Mouse (Mus musculus) myocyte (in vitro differentiated cells): ENCODE results near the gene Dram1. TPM values are rescaled to one million over a fixed set of nuclear protein-coding genes. Genes with fewer than 3 reads are reported as not detected.

Experiments
- H3K27me3 ChIP-seq: one replicate; pipeline ENCODE4 v1.6.1; 2011; ENCODE audit not compliant: control insufficient read depth, insufficient read depth, insufficient read length
- H3K36me3 ChIP-seq: one replicate; pipeline ENCODE4 v1.6.1; 2011; ENCODE audit not compliant: control insufficient read depth, insufficient read depth
- H3K4me2 ChIP-seq: one replicate; pipeline ENCODE4 v1.6.1; 2011; ENCODE audit warnings: low read depth, control low read depth
- H3K4me3 ChIP-seq: one replicate; pipeline ENCODE4 v1.5.1; 2011; ENCODE audit warnings: mild to moderate bottlenecking, control low read depth, moderate library complexity
- H3K79me2 ChIP-seq: one replicate; pipeline ENCODE4 v1.6.1; 2011; ENCODE audit not compliant: control insufficient read depth, insufficient read depth
- H3ac ChIP-seq: one replicate; pipeline ENCODE4 v1.6.1; 2011; ENCODE audit not compliant: control insufficient read depth, insufficient read length
- CEBPB ChIP-seq: IDR thresholded peaks from 2 replicates; pipeline ENCODE4 v1.6.1; 2011; ENCODE audit warnings: mild to moderate bottlenecking, moderate library complexity; ENCODE audit not compliant: poor library complexity, insufficient read depth, severe bottlenecking
- E2F4 ChIP-seq: IDR thresholded peaks from one replicate; pipeline ENCODE4 v1.6.1; 2011; ENCODE audit warnings: mild to moderate bottlenecking, control low read depth, moderate library complexity; ENCODE audit not compliant: insufficient read depth
- MAX ChIP-seq: IDR thresholded peaks from one replicate; pipeline ENCODE4 v1.6.1; 2011; ENCODE audit warnings: low read depth, mild to moderate bottlenecking, control low read depth
- MYOD1 ChIP-seq, 3 experiments: IDR thresholded peaks; one replicate each; pipeline ENCODE4 v1.6.1; 2011; ENCODE audit warnings: control low read depth in 2 of 3, low read depth in 2 of 3, mild to moderate bottlenecking in 2 of 3, moderate library complexity in 1 of 3; ENCODE audit not compliant: insufficient read length in 2 of 3, control insufficient read depth in 1 of 3
- MYOG ChIP-seq, 3 experiments: IDR thresholded peaks; one replicate each; pipeline ENCODE4 v1.6.1; 2011; ENCODE audit warnings: control low read depth in 2 of 3, low read depth in 2 of 3, mild to moderate bottlenecking in 2 of 3; ENCODE audit not compliant: insufficient read length in 2 of 3, control insufficient read depth in 1 of 3, insufficient read depth in 1 of 3
- POLR2A ChIP-seq: IDR thresholded peaks from one replicate; pipeline ENCODE4 v1.6.1; 2011; ENCODE audit warnings: low read depth, mild to moderate bottlenecking, control low read depth, moderate library complexity; ENCODE audit not compliant: insufficient read length
- POLR2AphosphoS2 ChIP-seq: IDR thresholded peaks from one replicate; pipeline ENCODE4 v1.6.1; 2011; ENCODE audit warnings: low read depth, control low read depth; ENCODE audit not compliant: insufficient read length
- REST ChIP-seq: IDR thresholded peaks from one replicate; pipeline ENCODE4 v1.6.1; 2011; ENCODE audit warnings: mild to moderate bottlenecking, control low read depth, moderate library complexity; ENCODE audit not compliant: insufficient read depth, insufficient read length
- SRF ChIP-seq: IDR thresholded peaks from one replicate; pipeline ENCODE4 v1.6.1; 2011; ENCODE audit warnings: low read depth; ENCODE audit not compliant: control insufficient read depth, insufficient read length
- TCF12 ChIP-seq: IDR thresholded peaks from one replicate; pipeline ENCODE4 v1.6.1; 2011; ENCODE audit warnings: mild to moderate bottlenecking, control low read depth; ENCODE audit not compliant: poor library complexity, insufficient read depth, severe bottlenecking
- TCF3 ChIP-seq: IDR thresholded peaks from one replicate; pipeline ENCODE4 v1.6.1; 2011; ENCODE audit warnings: low read depth, control low read depth; ENCODE audit not compliant: insufficient read length
- USF1 ChIP-seq: IDR thresholded peaks from one replicate; pipeline ENCODE4 v1.6.1; 2011; ENCODE audit warnings: low read depth, mild to moderate bottlenecking, control low read depth, moderate library complexity
- polyA plus RNA-seq: library from polyadenylated mRNA; unstranded; fragments of >200 nt; fragmentation: generic; extraction: Trizol; gene quantifications from one replicate; pipeline ENCODE4 v1.2.1, GENCODE M21; 2012; ENCODE audit warnings: missing spikeins

The Dram1 gene
- polyA plus RNA-seq, 1 experiment: 1.7 TPM

GRCm38 (mm10) chr10:88274045-88274444, 104.8 kb downstream of the Dram1 start:
- Histone ChIP-seq H3K27me3 (no peaks in the 10 kb centered on the region), H3K4me3 (no peak overlapping the region)

More at GRCm38 (mm10) chr10:88274045-88274444, 104.8 kb downstream of the Dram1 start:
- no peak for TF ChIP-seq REST
- no peak for TF ChIP-seq POLR2AphosphoS2
- no peak for TF ChIP-seq MAX
- TF ChIP-seq E2F4: no peak
- TF ChIP-seq TCF12: no peak
- TF ChIP-seq TCF3: no peak
- no peak for TF ChIP-seq MYOD1 (IDR thresholded peaks at IDR 0.05; ENCODE audit: control insufficient read depth in 1 of 3, insufficient read length in 2 of 3, low read depth in 2 of 3)
- TF ChIP-seq POLR2A: no peak
- TF ChIP-seq CEBPB: no peak
- no peak for TF ChIP-seq MYOG (IDR thresholded peaks at IDR 0.05; ENCODE audit: control insufficient read depth in 1 of 3, insufficient read depth in 1 of 3, insufficient read length in 2 of 3, low read depth in 2 of 3)
- no peak for TF ChIP-seq SRF
- TF ChIP-seq USF1: no peak
- H3K36me3 ChIP-seq: no peaks in the 10 kb centered on the region
- H3ac ChIP-seq: no peak overlapping the region
- no peak overlapping the region for H3K4me2 ChIP-seq
- H3K79me2 ChIP-seq: no peaks in the 10 kb centered on the region

Other genes with a start within 250 kb of the Dram1 start
- gene Parpbp, start 232.1 kb downstream of the Dram1 start, polyA plus RNA-seq: 1.9 TPM
- gene Nup37, start 232.1 kb downstream of the Dram1 start, polyA plus RNA-seq: 11.9 TPM
- gene Washc3, start 178.0 kb downstream of the Dram1 start, polyA plus RNA-seq: 42.2 TPM
- gene Gnptab, start 52 bp upstream of the Dram1 start, polyA plus RNA-seq: 4.6 TPM
- not detected for gene Sycp3, start 80.5 kb upstream of the Dram1 start, polyA plus RNA-seq
- gene Chpt1, start 125.0 kb upstream of the Dram1 start, polyA plus RNA-seq: 29.6 TPM
- 21.9 TPM for gene Mybpc1, start 226.1 kb upstream of the Dram1 start, polyA plus RNA-seq